Mouse (Mus musculus) MEL (cell line): ENCODE data around the gene Kif18a. TPM values are rescaled to one million over a fixed set of nuclear protein-coding genes. Genes with fewer than 3 reads are reported as not detected.

Experiments used
- DNase-seq: peaks from one replicate; pipeline ENCODE4 v3.0.0; 2011; ENCODE audit warnings: low read depth, low spot score
- H3K27ac ChIP-seq: 2 replicates; pipeline ENCODE4 v1.5.1; 2012; ENCODE audit warnings: low read depth, mild to moderate bottlenecking, control low read depth, low read length, moderate library complexity; ENCODE audit not compliant: control insufficient read depth
- H3K27me3 ChIP-seq, 2 experiments: fragments of 150-350 bp in 1 of 2; sonication (generic) in 1 of 2; 2 replicates each; pipeline ENCODE4 v1.6.1; 2012; ENCODE audit warnings: low read length in 2 of 2, mild to moderate bottlenecking in 2 of 2, improper control_type of control experiment in 1 of 2, moderate library complexity in 1 of 2; ENCODE audit not compliant: insufficient read depth in 2 of 2, control insufficient read depth in 1 of 2
- H3K36me3 ChIP-seq, 2 experiments: 2 replicates each; pipeline ENCODE4 v1.6.1; 2012 to 2014; ENCODE audit warnings: low read length in 2 of 2, improper control_type of control experiment in 1 of 2, inconsistent platforms in 1 of 2, mild to moderate bottlenecking in 1 of 2; ENCODE audit not compliant: insufficient read depth in 2 of 2, control insufficient read depth in 1 of 2
- H3K4me1 ChIP-seq, 2 experiments: fragments of 150-350 bp in 1 of 2; sonication (generic) in 1 of 2; 2 replicates each; pipeline ENCODE4 v1.6.1; 2012; ENCODE audit warnings: low read length in 2 of 2, improper control_type of control experiment in 1 of 2, mild to moderate bottlenecking in 1 of 2; ENCODE audit not compliant: insufficient read depth in 2 of 2, control insufficient read depth in 1 of 2
- H3K4me3 ChIP-seq, 2 experiments: fragments of 150-350 bp in 1 of 2; sonication (generic) in 1 of 2; 2 replicates each; pipeline ENCODE4 v1.5.1; 2012; ENCODE audit warnings: low read depth in 2 of 2, low read length in 2 of 2, mild to moderate bottlenecking in 2 of 2, moderate library complexity in 2 of 2, control low read depth in 1 of 2, improper control_type of control experiment in 1 of 2; ENCODE audit not compliant: control insufficient read depth in 1 of 2, insufficient read depth in 1 of 2
- H3K79me2 ChIP-seq: 2 replicates; pipeline ENCODE4 v1.6.1; 2012; ENCODE audit warnings: mild to moderate bottlenecking, low read length, moderate library complexity; ENCODE audit not compliant: control insufficient read depth, poor library complexity, insufficient read depth
- H3K9ac ChIP-seq: 2 replicates; pipeline ENCODE4 v1.6.1; 2012; ENCODE audit warnings: low read depth, mild to moderate bottlenecking, control low read depth, low read length, moderate library complexity; ENCODE audit not compliant: control insufficient read depth, poor library complexity, severe bottlenecking
- H3K9me3 ChIP-seq: fragments of 150-350 bp; sonication (generic); replicated peaks from 2 replicates; pipeline ENCODE4 v1.6.1; 2012; ENCODE audit warnings: mild to moderate bottlenecking, low read length, improper control_type of control experiment, moderate library complexity; ENCODE audit not compliant: insufficient read depth
- EP300 ChIP-seq, 2 experiments: IDR thresholded peaks; 2 replicates each; pipeline ENCODE4 v1.6.1; 2011; ENCODE audit warnings: improper control_type of control experiment in 2 of 2, low read length in 2 of 2, low read depth in 1 of 2, mild to moderate bottlenecking in 1 of 2
- ETS1 ChIP-seq: IDR thresholded peaks from 2 replicates; pipeline ENCODE4 v1.6.1; 2012; ENCODE audit warnings: low read depth, mild to moderate bottlenecking, inconsistent platforms, low read length, improper control_type of control experiment, moderate library complexity
- GABPA ChIP-seq: IDR thresholded peaks from 2 replicates; pipeline ENCODE4 v1.6.1; 2012; ENCODE audit warnings: low read depth, mild to moderate bottlenecking, inconsistent platforms, low read length, improper control_type of control experiment, moderate library complexity
- GATA1 ChIP-seq: IDR thresholded peaks from 2 replicates; pipeline ENCODE4 v1.6.1; 2011; ENCODE audit warnings: low read depth, low read length, improper control_type of control experiment
- HCFC1 ChIP-seq: IDR thresholded peaks from 2 replicates; pipeline ENCODE4 v1.6.1; 2012; ENCODE audit warnings: low read depth, mild to moderate bottlenecking, inconsistent platforms, low read length, improper control_type of control experiment, moderate library complexity
- JUND ChIP-seq: IDR thresholded peaks from 2 replicates; pipeline ENCODE4 v1.6.1; 2011; ENCODE audit warnings: low read depth, mild to moderate bottlenecking, improper control_type of control experiment, low read length
- KAT2A ChIP-seq: conservative IDR thresholded peaks from 2 replicates; pipeline ENCODE4 v1.6.1; 2012; ENCODE audit warnings: low read depth, low read length, improper control_type of control experiment, inconsistent platforms
- MAX ChIP-seq: IDR thresholded peaks from 2 replicates; pipeline ENCODE4 v1.6.1; 2011; ENCODE audit warnings: low read length, improper control_type of control experiment
- MAZ ChIP-seq: IDR thresholded peaks from 2 replicates; pipeline ENCODE4 v1.6.1; 2012; ENCODE audit warnings: low read depth, mild to moderate bottlenecking, inconsistent platforms, low read length, improper control_type of control experiment
- MYB ChIP-seq: IDR thresholded peaks from 2 replicates; pipeline ENCODE4 v1.6.1; 2011; ENCODE audit warnings: mild to moderate bottlenecking, low read depth, low read length, improper control_type of control experiment
- MYC ChIP-seq: IDR thresholded peaks from 2 replicates; pipeline ENCODE4 v1.6.1; 2011; ENCODE audit warnings: low read depth, mild to moderate bottlenecking, low read length, improper control_type of control experiment, moderate library complexity
- NELFE ChIP-seq: IDR thresholded peaks from 2 replicates; pipeline ENCODE4 v1.6.1; 2011; ENCODE audit warnings: low read depth, low read length, improper control_type of control experiment
- NRF1 ChIP-seq: IDR thresholded peaks from 2 replicates; pipeline ENCODE4 v1.6.1; 2014; ENCODE audit warnings: low read depth, mild to moderate bottlenecking, inconsistent platforms, low read length, improper control_type of control experiment, moderate library complexity; ENCODE audit not compliant: poor library complexity, insufficient read depth, severe bottlenecking
- POLR2AphosphoS2 ChIP-seq: IDR thresholded peaks from 2 replicates; pipeline ENCODE4 v1.6.1; 2011; ENCODE audit warnings: low read length, improper control_type of control experiment
- RAD21 ChIP-seq: IDR thresholded peaks from 2 replicates; pipeline ENCODE4 v1.6.1; 2011; ENCODE audit warnings: mild to moderate bottlenecking, low read depth, low read length, improper control_type of control experiment
- SIN3A ChIP-seq: IDR thresholded peaks from 2 replicates; pipeline ENCODE4 v1.6.1; 2012; ENCODE audit warnings: low read length, improper control_type of control experiment, inconsistent platforms
- SMC3 ChIP-seq: IDR thresholded peaks from 2 replicates; pipeline ENCODE4 v1.6.1; 2011; ENCODE audit warnings: low read depth, low read length, improper control_type of control experiment
- TAL1 ChIP-seq: IDR thresholded peaks from 2 replicates; pipeline ENCODE4 v1.6.1; 2012; ENCODE audit warnings: mild to moderate bottlenecking, inconsistent platforms, low read length, moderate library complexity, mixed read lengths
- TCF12 ChIP-seq: IDR thresholded peaks from 2 replicates; pipeline ENCODE4 v1.6.1; 2014; ENCODE audit warnings: low read depth, mild to moderate bottlenecking, inconsistent platforms, low read length, improper control_type of control experiment, moderate library complexity
- UBTF ChIP-seq: IDR thresholded peaks from 2 replicates; pipeline ENCODE4 v1.6.1; 2012; ENCODE audit warnings: low read depth, mild to moderate bottlenecking, inconsistent platforms, low read length, improper control_type of control experiment, moderate library complexity, borderline replicate concordance; ENCODE audit not compliant: insufficient read depth
- ZC3H11A ChIP-seq: IDR thresholded peaks from 2 replicates; pipeline ENCODE4 v1.6.1; 2012; ENCODE audit warnings: low read depth, mild to moderate bottlenecking, inconsistent platforms, low read length, improper control_type of control experiment
- ZKSCAN1 ChIP-seq: IDR thresholded peaks from 2 replicates; pipeline ENCODE4 v1.6.1; 2012; ENCODE audit warnings: low read depth, mild to moderate bottlenecking, inconsistent platforms, low read length, improper control_type of control experiment, moderate library complexity
- polyA plus RNA-seq, 2 experiments: library from polyadenylated mRNA; stranded (reverse) in 1 of 2; unstranded in 1 of 2; fragments of >175 nt in 1 of 2; fragments of >200 nt in 1 of 2; gene quantifications; 2 replicates each; pipeline versions ENCODE4 v1.2.1 to v1.2.4; 2012; ENCODE audit warnings: low replicate concordance in 2 of 2, low read depth in 1 of 2; ENCODE audit not compliant: insufficient read length in 2 of 2, insufficient read depth in 1 of 2, missing spikeins in 1 of 2
- total RNA-seq: library from RNA; depleted of rRNA; stranded (reverse); fragments of 300-350 nt; gene quantifications from 2 replicates; pipeline ENCODE4 v1.2.3, GENCODE M21; 2012

The Kif18a gene
- total and polyA plus RNA-seq, 3 experiments = 7.9 to 10.2 TPM; not detected in 1

- DNase-seq = no peak
- no peaks in the 10 kb centered on the region for H3K79me2 ChIP-seq
- TF ChIP-seq NELFE = no peak
- TF ChIP-seq KAT2A = no peak
- TF ChIP-seq ETS1 = no peak
- no peak for TF ChIP-seq GATA1
- no peak for TF ChIP-seq SMC3
- TF ChIP-seq ZKSCAN1 = no peak
- no peak for TF ChIP-seq MYB
- no peak for TF ChIP-seq TAL1
- no peak for TF ChIP-seq SIN3A
- TF ChIP-seq MYC = no peak
- no peak for TF ChIP-seq RAD21
- TF ChIP-seq EP300 (IDR thresholded peaks at IDR 0.05; ENCODE audit: low read depth in 1 of 2, low read length in 2 of 2) = no peak
- TF ChIP-seq NRF1 = no peak
- no peak for TF ChIP-seq JUND
- TF ChIP-seq ZC3H11A = no peak
- TF ChIP-seq, all 39 proteins: peak for 0
- Histone ChIP-seq H3K27me3 (no peaks in the 10 kb centered on the region), H3K4me1 (peaks cover 0 to 2% of the 10 kb centered on the region in 2 experiments; a peak in 1 of 4 replicates), H3K9me3 (no peaks in the 10 kb centered on the region), H3K36me3 (peaks cover 0 to 10% of the 10 kb centered on the region in 2 experiments; a peak in 2 of 4 replicates), H3K9ac (no peak overlapping the region), H3K4me3 (no peak overlapping the region), H3K27ac (no peak overlapping the region)
Observed at GRCm38 (mm10) chr2:109374881-109375280, 94.3 kb downstream of the Kif18a start.

- Histone ChIP-seq H3K4me1 (peaks cover under 1 to 2% of the 10 kb centered on the region in 2 experiments), H3K4me3 (no peak overlapping the region), H3K27me3 (no peaks in the 10 kb centered on the region), H3K79me2 (no peaks in the 10 kb centered on the region), H3K27ac (no peak overlapping the region), H3K36me3 (peaks cover 0 to 3% of the 10 kb centered on the region in 2 experiments; a peak in 2 of 4 replicates), H3K9ac (no peak overlapping the region), H3K9me3 (no peaks in the 10 kb centered on the region)
- TF ChIP-seq UBTF (no peak), NELFE (no peak), POLR2AphosphoS2 (no peak), MYB (no peak), ZKSCAN1 (no peak), JUND (no peak), NRF1 (no peak), TCF12 (no peak), KAT2A (no peak), GABPA (no peak), MAX (no peak), MAZ (no peak), GATA1 (no peak), HCFC1 (no peak)
- no peak for DNase-seq
Observed at GRCm38 (mm10) chr2:109384019-109384418, 103.5 kb downstream of the Kif18a start.
